Mouse (Mus musculus): ENCODE results near the gene Nnat. TPM values are rescaled to one million over a fixed set of nuclear protein-coding genes. Genes with fewer than 3 reads are reported as not detected.

The Nnat gene
- polyA plus RNA-seq (2012; rRNA removed): 2.5 and 17.0 TPM in 2 replicates

GRCm38 (mm10) chr2:157559858-157560257, at the start of gene Nnat:
TSS of gene Nnat (plus strand) at chr2:157560078.
- no peaks in the 10 kb centered on the region; the same call in 1 of the 2 replicates for H3K27me3 ChIP-seq (ENCODE audit: control insufficient read depth, insufficient read depth, low read length)
- no peak within 1 kb of the TSS for H3K4me3 ChIP-seq (ENCODE audit: control insufficient read depth, insufficient read depth, low read length)
- TF ChIP-seq POLR2A (IDR thresholded peaks at IDR 0.05; ENCODE audit: control insufficient read depth, extremely low read depth, insufficient read depth, low read length, poor library complexity): no peak
- TF ChIP-seq CTCF (IDR thresholded peaks at IDR 0.05; ENCODE audit: borderline replicate concordance, control insufficient read depth, extremely low read depth, insufficient read depth, low read length, poor library complexity): no peak
- H3K27ac ChIP-seq (ENCODE audit: control insufficient read depth, insufficient read depth, low read length): no peak within 1 kb of the TSS
- no peaks in the 10 kb centered on the region for H3K36me3 ChIP-seq (ENCODE audit: control insufficient read depth, insufficient read depth, low read length)
- H3K4me1 ChIP-seq (replicated peaks; ENCODE audit: control insufficient read depth, insufficient read depth, low read length): 0 out of 2 replicates have a peak, but pooled peaks cover 6% of the 10 kb centered on the region
- 54% methylated on average over 27 of the region's 27 CpGs for WGBS
- no peak for DNase-seq

GRCm38 (mm10) chr2:157512859-157513258, 47.0 kb upstream of the Nnat start:
- Histone ChIP-seq H3K4me1 (replicated peaks; ENCODE audit: control insufficient read depth, insufficient read depth, low read length) (no peaks in the 10 kb centered on the region), H3K27me3 (ENCODE audit: control insufficient read depth, insufficient read depth, low read length) (no peaks in the 10 kb centered on the region), H3K36me3 (ENCODE audit: control insufficient read depth, insufficient read depth, low read length) (no peaks in the 10 kb centered on the region), H3K27ac (ENCODE audit: control insufficient read depth, insufficient read depth, low read length) (no peak overlapping the region), H3K4me3 (ENCODE audit: control insufficient read depth, insufficient read depth, low read length) (no peak overlapping the region)
- no peak for DNase-seq
- TF ChIP-seq POLR2A (IDR thresholded peaks at IDR 0.05; ENCODE audit: control insufficient read depth, extremely low read depth, insufficient read depth, low read length, poor library complexity) (no peak), CTCF (IDR thresholded peaks at IDR 0.05; ENCODE audit: borderline replicate concordance, control insufficient read depth, extremely low read depth, insufficient read depth, low read length, poor library complexity) (no peak)
- WGBS: 94% methylated on average over 9 of the region's 9 CpGs

GRCm38 (mm10) chr2:157513737-157514208, 46.1 kb upstream of the Nnat start:
- Histone ChIP-seq H3K36me3 (ENCODE audit: control insufficient read depth, insufficient read depth, low read length) (no peaks in the 10 kb centered on the region), H3K27ac (ENCODE audit: control insufficient read depth, insufficient read depth, low read length) (no peak overlapping the region), H3K27me3 (ENCODE audit: control insufficient read depth, insufficient read depth, low read length) (no peaks in the 10 kb centered on the region), H3K4me3 (ENCODE audit: control insufficient read depth, insufficient read depth, low read length) (no peak overlapping the region), H3K4me1 (replicated peaks; ENCODE audit: control insufficient read depth, insufficient read depth, low read length) (no peaks in the 10 kb centered on the region)
- WGBS: 49% methylated on average over 9 of the region's 9 CpGs
- no peak for DNase-seq
- no peak for TF ChIP-seq POLR2A (IDR thresholded peaks at IDR 0.05; ENCODE audit: control insufficient read depth, extremely low read depth, insufficient read depth, low read length, poor library complexity)
- no peak for TF ChIP-seq CTCF (IDR thresholded peaks at IDR 0.05; ENCODE audit: borderline replicate concordance, control insufficient read depth, extremely low read depth, insufficient read depth, low read length, poor library complexity)

GRCm38 (mm10) chr2:157514353-157514752, 45.5 kb upstream of the Nnat start:
- no peaks in the 10 kb centered on the region for H3K27me3 ChIP-seq (ENCODE audit: control insufficient read depth, insufficient read depth, low read length)
- H3K36me3 ChIP-seq (ENCODE audit: control insufficient read depth, insufficient read depth, low read length): no peaks in the 10 kb centered on the region
- no peak for DNase-seq
- WGBS: 72% methylated on average over 4 of the region's 4 CpGs
- no peak overlapping the region for H3K27ac ChIP-seq (ENCODE audit: control insufficient read depth, insufficient read depth, low read length)
- no peak overlapping the region for H3K4me3 ChIP-seq (ENCODE audit: control insufficient read depth, insufficient read depth, low read length)
- TF ChIP-seq POLR2A (IDR thresholded peaks at IDR 0.05; ENCODE audit: control insufficient read depth, extremely low read depth, insufficient read depth, low read length, poor library complexity): no peak
- no peak for TF ChIP-seq CTCF (IDR thresholded peaks at IDR 0.05; ENCODE audit: borderline replicate concordance, control insufficient read depth, extremely low read depth, insufficient read depth, low read length, poor library complexity)
- no peaks in the 10 kb centered on the region for H3K4me1 ChIP-seq (replicated peaks; ENCODE audit: control insufficient read depth, insufficient read depth, low read length)

GRCm38 (mm10) chr2:157517526-157517925, 42.4 kb upstream of the Nnat start:
- no peak for DNase-seq
- TF ChIP-seq POLR2A (IDR thresholded peaks at IDR 0.05; ENCODE audit: control insufficient read depth, extremely low read depth, insufficient read depth, low read length, poor library complexity): no peak
- TF ChIP-seq CTCF (IDR thresholded peaks at IDR 0.05; ENCODE audit: borderline replicate concordance, control insufficient read depth, extremely low read depth, insufficient read depth, low read length, poor library complexity): no peak
- Histone ChIP-seq H3K4me1 (replicated peaks; ENCODE audit: control insufficient read depth, insufficient read depth, low read length) (no peaks in the 10 kb centered on the region), H3K27ac (ENCODE audit: control insufficient read depth, insufficient read depth, low read length) (no peak overlapping the region), H3K27me3 (ENCODE audit: control insufficient read depth, insufficient read depth, low read length) (no peaks in the 10 kb centered on the region), H3K36me3 (ENCODE audit: control insufficient read depth, insufficient read depth, low read length) (no peaks in the 10 kb centered on the region), H3K4me3 (ENCODE audit: control insufficient read depth, insufficient read depth, low read length) (no peak overlapping the region)
- 76% methylated on average over 6 of the region's 6 CpGs for WGBS

- Histone ChIP-seq H3K27ac (ENCODE audit: control insufficient read depth, insufficient read depth, low read length) (no peak overlapping the region), H3K27me3 (ENCODE audit: control insufficient read depth, insufficient read depth, low read length) (no peaks in the 10 kb centered on the region), H3K4me3 (ENCODE audit: control insufficient read depth, insufficient read depth, low read length) (no peak overlapping the region), H3K36me3 (ENCODE audit: control insufficient read depth, insufficient read depth, low read length) (no peaks in the 10 kb centered on the region), H3K4me1 (replicated peaks; ENCODE audit: control insufficient read depth, insufficient read depth, low read length) (no peaks in the 10 kb centered on the region)
- no peak for TF ChIP-seq POLR2A (IDR thresholded peaks at IDR 0.05; ENCODE audit: control insufficient read depth, extremely low read depth, insufficient read depth, low read length, poor library complexity)
- no peak for TF ChIP-seq CTCF (IDR thresholded peaks at IDR 0.05; ENCODE audit: borderline replicate concordance, control insufficient read depth, extremely low read depth, insufficient read depth, low read length, poor library complexity)
- no peak for DNase-seq
- WGBS: 78% methylated on average over 7 of the region's 7 CpGs
Measured at GRCm38 (mm10) chr2:157518451-157518850, 41.4 kb upstream of the Nnat start.

GRCm38 (mm10) chr2:157519452-157519851, 40.4 kb upstream of the Nnat start:
- Histone ChIP-seq H3K4me3 (ENCODE audit: control insufficient read depth, insufficient read depth, low read length) (no peak overlapping the region), H3K36me3 (ENCODE audit: control insufficient read depth, insufficient read depth, low read length) (no peaks in the 10 kb centered on the region), H3K4me1 (replicated peaks; ENCODE audit: control insufficient read depth, insufficient read depth, low read length) (no peaks in the 10 kb centered on the region), H3K27me3 (ENCODE audit: control insufficient read depth, insufficient read depth, low read length) (no peaks in the 10 kb centered on the region), H3K27ac (ENCODE audit: control insufficient read depth, insufficient read depth, low read length) (no peak overlapping the region)
- TF ChIP-seq CTCF (IDR thresholded peaks at IDR 0.05; ENCODE audit: borderline replicate concordance, control insufficient read depth, extremely low read depth, insufficient read depth, low read length, poor library complexity) (no peak), POLR2A (IDR thresholded peaks at IDR 0.05; ENCODE audit: control insufficient read depth, extremely low read depth, insufficient read depth, low read length, poor library complexity) (no peak)
- 89% methylated on average over 6 of the region's 6 CpGs for WGBS
- DNase-seq: no peak
